Mouse (Mus musculus) heart, postnatal 4 days (tissue): ENCODE results near the gene Macf1. TPM values are rescaled to one million over a fixed set of nuclear protein-coding genes. Genes with fewer than 3 reads are reported as not detected.
"Not testable (repeated sequence)": the region's sequence is repeated elsewhere in the genome, so short reads cannot be mapped to it uniquely, and the experiment has no call there.

Experiments used
- DNase-seq: peaks from one replicate; pipeline ENCODE4 v3.0.0; 2021
- total RNA-seq, 2 experiments: library from RNA; stranded (reverse); gene quantifications; 2 replicates each; pipeline ENCODE4 v1.2.3; 2021

Gene Macf1
- total RNA-seq, 2 experiments from 2014 or later: 431 to 441 TPM

- no peak for DNase-seq
Measured at GRCm38 (mm10) chr4:123633874-123634273, 50.3 kb downstream of the Macf1 start.

GRCm38 (mm10) chr4:123633370-123633769 is 50.8 kb downstream of the Macf1 start:
- peak; percentile 78 for DNase-seq

DNA sequence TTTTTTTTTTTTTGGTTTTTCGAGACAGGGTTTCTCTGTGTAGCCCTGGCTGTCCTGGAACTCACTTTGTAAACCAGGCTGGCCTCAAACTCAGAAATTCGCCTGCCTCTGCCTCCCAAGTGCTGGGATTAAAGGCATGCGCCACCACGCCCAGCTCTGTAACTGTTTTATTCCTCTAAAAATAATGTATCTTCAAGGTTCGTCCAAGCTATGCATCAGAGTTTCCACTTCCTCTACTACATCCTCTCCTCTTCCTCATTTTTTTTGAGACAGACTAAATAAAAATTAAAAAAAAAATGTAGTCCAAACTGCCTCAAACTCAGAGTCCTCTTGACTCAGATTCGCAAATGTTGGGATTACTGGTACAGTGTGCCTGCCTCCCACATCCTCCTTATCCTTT is 52.0 kb downstream of the Macf1 start:
- DNase-seq: not testable (repeated sequence)

- no peak for DNase-seq
Measured at GRCm38 (mm10) chr4:123631654-123632053, 52.5 kb downstream of the Macf1 start.

GRCm38 (mm10) chr4:123627683-123628082 is 56.5 kb downstream of the Macf1 start:
- DNase-seq: no peak

GRCm38 (mm10) chr4:123625332-123626072 is 58.7 kb downstream of the Macf1 start:
- DNase-seq: no peak

GRCm38 (mm10) chr4:123624438-123624837 is 59.7 kb downstream of the Macf1 start:
- peak; percentile 48 for DNase-seq

DNA sequence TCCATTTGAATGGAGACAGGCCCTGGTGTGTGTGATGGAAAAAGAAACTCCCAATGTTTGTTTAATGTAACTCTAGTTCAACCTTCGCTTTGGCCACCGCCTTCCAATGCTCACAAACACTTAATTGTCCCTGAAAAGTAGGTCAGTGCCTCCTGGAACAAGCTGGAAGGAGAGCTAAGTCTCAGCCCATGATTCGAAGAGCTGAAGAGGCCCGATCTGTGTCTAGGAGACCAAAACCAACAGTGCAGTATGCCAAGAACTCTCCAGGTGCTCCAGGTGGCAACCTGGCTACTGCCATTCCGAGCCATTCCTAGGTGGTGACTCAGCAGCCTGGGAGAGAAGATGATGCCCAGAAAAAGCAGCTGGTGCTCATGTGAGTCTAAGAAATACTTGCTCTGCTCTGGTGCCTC is 60.4 kb downstream of the Macf1 start:
- no peak for DNase-seq

GRCm38 (mm10) chr4:123621732-123622131 is 62.4 kb downstream of the Macf1 start:
- DNase-seq: no peak

GRCm38 (mm10) chr4:123617727-123618389 is 66.3 kb downstream of the Macf1 start:
- DNase-seq: no peak

- DNase-seq: no peak
Measured at GRCm38 (mm10) chr4:123616971-123617370, 67.2 kb downstream of the Macf1 start.

- no peak for DNase-seq
Measured at GRCm38 (mm10) chr4:123616501-123616900, 67.7 kb downstream of the Macf1 start.

DNA sequence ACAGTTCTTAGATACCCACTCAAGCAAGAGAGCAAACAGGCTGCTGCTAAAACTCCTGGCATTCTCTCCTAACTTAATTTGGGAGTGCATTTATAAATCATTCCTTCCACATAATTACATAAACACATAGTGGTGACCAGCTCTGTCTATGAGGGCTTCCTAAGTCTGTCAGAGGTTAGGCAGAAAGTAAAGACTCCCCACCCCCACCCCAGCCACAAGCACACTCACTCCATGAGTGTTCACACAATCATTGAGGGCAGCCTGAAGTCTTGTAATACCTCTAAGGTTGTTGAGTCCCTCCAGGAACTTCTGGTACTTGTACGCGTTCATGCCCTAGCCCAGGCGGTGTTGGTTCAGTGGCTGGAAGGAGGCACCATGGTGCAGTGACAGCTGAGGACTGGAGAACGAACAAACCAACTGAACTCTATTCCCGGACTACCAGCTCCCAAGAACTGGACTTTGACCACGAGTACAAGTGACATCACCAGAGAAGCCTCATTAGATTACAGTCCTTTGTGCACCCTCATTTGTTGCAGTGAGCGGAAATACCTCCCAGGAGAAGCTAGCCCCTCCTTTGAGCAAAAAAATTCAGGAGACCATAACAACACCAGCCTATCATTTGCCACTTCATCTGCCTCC is 70.7 kb downstream of the Macf1 start:
- DNase-seq: no peak

- DNase-seq: no peak
Measured at GRCm38 (mm10) chr4:123611940-123612339, 72.2 kb downstream of the Macf1 start.

DNA sequence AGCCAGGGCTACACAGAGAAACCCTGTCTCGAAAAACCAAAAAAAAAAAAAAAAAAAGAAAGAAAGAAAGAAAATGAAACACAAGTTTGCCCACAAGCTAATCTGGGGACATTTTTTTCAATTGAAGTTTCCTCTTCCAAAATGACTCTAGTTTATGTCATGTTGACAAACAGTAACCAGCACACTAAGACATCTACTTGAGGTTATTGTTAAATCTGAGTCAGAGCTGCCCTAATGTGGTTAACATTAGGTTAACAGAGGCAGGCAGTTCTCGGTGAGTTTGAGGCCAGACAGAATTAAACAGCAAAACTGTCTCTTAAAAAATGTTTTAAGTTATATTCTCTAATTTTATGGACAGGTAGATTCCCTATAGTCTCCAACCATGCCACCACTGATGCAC is 72.9 kb downstream of the Macf1 start:
- DNase-seq: no peak

DNA sequence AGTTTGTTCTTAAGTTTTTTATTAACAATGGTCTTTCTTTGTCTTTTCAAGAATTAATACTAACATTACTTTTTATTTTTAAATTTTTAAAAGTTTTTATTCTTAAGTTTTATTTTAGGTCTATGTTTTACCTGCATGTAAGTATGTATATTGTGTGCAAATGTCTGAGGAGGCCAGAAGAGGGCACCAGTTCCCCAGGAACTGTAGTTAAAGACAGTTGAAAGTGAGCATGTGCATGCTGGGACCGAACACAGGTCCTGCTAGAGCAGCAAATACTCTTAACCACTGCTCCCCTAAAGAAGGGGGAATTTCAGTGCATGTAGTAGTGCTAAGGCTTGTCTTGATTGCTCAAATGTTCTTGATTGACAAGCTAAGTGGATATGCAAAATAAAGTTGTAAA is 77.0 kb downstream of the Macf1 start:
- DNase-seq: no peak

GRCm38 (mm10) chr4:123605948-123606347 is 78.2 kb downstream of the Macf1 start:
- DNase-seq: no peak

- no peak for DNase-seq
Measured at GRCm38 (mm10) chr4:123605309-123605708, 78.9 kb downstream of the Macf1 start.

- no peak for DNase-seq
Measured at GRCm38 (mm10) chr4:123602700-123603261, 81.4 kb downstream of the Macf1 start.

GRCm38 (mm10) chr4:123601036-123601435 is 83.1 kb downstream of the Macf1 start:
- DNase-seq: no peak

DNA sequence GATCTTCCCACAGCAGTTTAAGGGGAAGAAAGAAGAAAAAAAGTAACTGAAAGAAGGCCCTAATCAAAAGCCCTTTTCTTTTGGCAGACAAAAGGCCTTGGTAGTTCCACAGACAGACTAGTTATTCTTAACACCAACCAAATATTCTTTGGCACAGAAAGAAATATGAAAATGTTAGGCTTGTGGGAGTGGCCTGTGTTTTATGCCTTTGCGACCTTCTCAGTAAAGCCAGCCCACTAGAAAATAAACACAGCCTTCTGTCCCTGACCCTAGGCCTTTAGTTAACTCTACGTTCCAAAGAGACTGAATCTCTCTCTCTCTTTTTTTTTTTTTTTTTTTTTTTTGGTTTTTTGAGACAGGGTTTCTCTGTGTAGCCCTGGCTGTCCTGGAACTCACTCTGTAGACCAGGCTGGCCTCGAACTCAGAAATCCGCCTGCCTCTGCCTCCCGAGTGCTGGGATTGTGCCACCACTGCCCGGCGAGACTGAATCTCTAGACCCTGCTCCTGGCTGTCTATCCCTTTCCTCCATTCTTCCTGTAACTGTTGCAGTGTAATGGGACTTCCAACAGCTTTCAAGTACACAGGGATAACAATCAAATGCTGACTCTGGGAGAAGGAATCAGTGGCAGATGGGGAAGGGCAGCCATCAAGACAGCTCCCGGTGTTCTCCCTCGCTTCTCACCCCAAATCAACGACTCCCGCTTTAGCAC is 85.5 kb downstream of the Macf1 start:
- no peak for DNase-seq

- no peak for DNase-seq
Measured at GRCm38 (mm10) chr4:123594381-123594806, 89.8 kb downstream of the Macf1 start.

GRCm38 (mm10) chr4:123593664-123594063 is 90.5 kb downstream of the Macf1 start:
- DNase-seq: peak; percentile 33
